Mouse (Mus musculus): Measurements from ENCODE around the gene Mcm10. TPM values are rescaled to one million over a fixed set of nuclear protein-coding genes. Genes with fewer than 3 reads are reported as not detected.
"Not testable (repeated sequence)": the region's sequence is repeated elsewhere in the genome, so short reads cannot be mapped to it uniquely, and the experiment has no call there.

The Mcm10 gene
- total and polyA plus RNA-seq, 2 experiments from 2014 or later, result 3.1 to 3.8 TPM

GRCm38 (mm10) chr2:4967806-4968205 is 44.8 kb downstream of the Mcm10 start:
- 87% methylated on average over 2 of the region's 2 CpGs for WGBS
- H3K9ac ChIP-seq (replicated peaks; ENCODE audit: low read depth, low read length), result no peak overlapping the region
- TF ChIP-seq CTCF (IDR thresholded peaks at IDR 0.05; ENCODE audit: low read depth) (no peak), EP300 (IDR thresholded peaks at IDR 0.05; ENCODE audit: low read depth) (no peak)

DNA sequence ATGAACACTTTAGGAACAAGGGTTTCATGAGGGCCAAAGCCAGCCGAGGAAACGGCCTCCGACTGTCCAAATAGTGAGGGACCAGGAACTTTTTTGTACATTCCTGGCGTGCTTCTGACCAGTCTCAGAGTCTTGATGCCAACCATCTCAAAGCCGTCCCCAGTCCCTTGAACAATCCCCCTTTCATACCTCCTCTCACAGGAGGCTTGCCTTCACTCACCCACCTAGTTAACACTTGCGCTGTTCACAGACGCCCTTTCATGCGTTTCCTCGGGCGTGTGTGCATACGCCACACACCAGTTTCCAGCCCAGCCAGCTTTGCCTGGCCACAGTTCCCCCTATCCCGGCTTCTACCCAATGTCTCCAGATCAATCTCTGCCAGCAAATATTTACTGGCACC is 54.6 kb downstream of the Mcm10 start:
- H3K27me3 ChIP-seq (ENCODE audit: control insufficient read depth, insufficient read depth, low read length), result no peaks in the 10 kb centered on the region
- TF ChIP-seq EP300 (IDR thresholded peaks at IDR 0.05; ENCODE audit: low read depth) (no peak), CTCF (IDR thresholded peaks at IDR 0.05; ENCODE audit: low read depth) (no peak)
- 78% methylated on average over 12 of the region's 12 CpGs for WGBS
- H3K27ac ChIP-seq (ENCODE audit: low read depth), result no peak overlapping the region
- H3K4me3 ChIP-seq (ENCODE audit: low read depth, low read length), result no peak overlapping the region
- no peaks in the 10 kb centered on the region for H3K9me3 ChIP-seq (replicated peaks; ENCODE audit: control insufficient read depth, low read length)
- ATAC-seq (ENCODE audit: insufficient read depth, low read depth) (no peak), DNase-seq (ENCODE audit: low spot score) (no peak)
- no peak overlapping the region for H3K4me2 ChIP-seq (ENCODE audit: low read depth, low read length)
- H3K9ac ChIP-seq (replicated peaks; ENCODE audit: low read depth, low read length), result no peak overlapping the region
- H3K36me3 ChIP-seq (replicated peaks; ENCODE audit: control insufficient read depth, insufficient read depth, low read length), result no peaks in the 10 kb centered on the region
- no peaks in the 10 kb centered on the region for H3K4me1 ChIP-seq (ENCODE audit: control insufficient read depth, insufficient read depth)

More at GRCm38 (mm10) chr2:4967806-4968205, 44.8 kb downstream of the Mcm10 start:
- Histone ChIP-seq H3K27me3 (ENCODE audit: control insufficient read depth, insufficient read depth, low read length) (no peaks in the 10 kb centered on the region), H3K27ac (ENCODE audit: low read depth) (no peak overlapping the region), H3K4me1 (ENCODE audit: control insufficient read depth, insufficient read depth) (no peaks in the 10 kb centered on the region), H3K4me2 (ENCODE audit: low read depth, low read length) (no peak overlapping the region), H3K9me3 (replicated peaks; ENCODE audit: control insufficient read depth, low read length) (no peaks in the 10 kb centered on the region), H3K4me3 (ENCODE audit: low read depth, low read length) (no peak overlapping the region), H3K36me3 (replicated peaks; ENCODE audit: control insufficient read depth, insufficient read depth, low read length) (no peaks in the 10 kb centered on the region)
- ATAC-seq (ENCODE audit: insufficient read depth, low read depth) (no peak), DNase-seq (ENCODE audit: low spot score) (no peak)

DNA sequence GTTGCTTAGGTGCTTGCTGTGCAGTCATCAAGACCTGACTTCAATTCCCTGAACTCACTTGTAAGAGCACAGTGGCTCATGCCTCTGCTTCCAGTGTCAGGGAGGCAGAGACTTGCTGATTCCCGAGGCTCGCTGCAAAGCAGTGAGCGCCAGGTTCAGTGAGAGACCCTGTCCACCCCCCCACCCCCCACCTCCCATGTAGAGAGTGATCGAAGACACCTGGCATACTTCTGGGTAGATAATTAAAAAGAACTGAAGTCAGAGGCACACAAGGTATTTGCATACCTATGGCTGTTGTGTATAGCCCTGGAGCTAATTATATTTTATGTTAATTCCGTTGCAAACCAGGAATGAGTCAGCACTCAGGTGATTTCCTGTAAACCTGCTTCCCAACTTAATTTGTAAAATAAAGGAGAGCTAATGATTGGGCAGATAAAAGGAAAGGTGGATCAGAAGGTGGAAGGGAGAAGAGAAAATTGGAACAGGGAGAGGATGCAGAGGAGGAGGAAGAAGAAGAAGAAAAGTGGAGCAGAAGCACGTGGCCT is 58.3 kb downstream of the Mcm10 start:
- H3K27ac ChIP-seq (ENCODE audit: low read depth), result no peak overlapping the region
- no peak for DNase-seq (ENCODE audit: low spot score)
- no peaks in the 10 kb centered on the region for H3K4me1 ChIP-seq (ENCODE audit: control insufficient read depth, insufficient read depth)
- H3K36me3 ChIP-seq (replicated peaks; ENCODE audit: control insufficient read depth, insufficient read depth, low read length), result no peaks in the 10 kb centered on the region
- TF ChIP-seq CTCF (IDR thresholded peaks at IDR 0.05; ENCODE audit: low read depth), result no peak
- TF ChIP-seq EP300 (IDR thresholded peaks at IDR 0.05; ENCODE audit: low read depth), result no peak
- WGBS, result 82% methylated on average over 6 of the region's 6 CpGs
- no peak for ATAC-seq (ENCODE audit: insufficient read depth, low read depth)
- H3K4me2 ChIP-seq (ENCODE audit: low read depth, low read length), result no peak overlapping the region
- no peaks in the 10 kb centered on the region for H3K9me3 ChIP-seq (replicated peaks; ENCODE audit: control insufficient read depth, low read length)
- H3K9ac ChIP-seq (replicated peaks; ENCODE audit: low read depth, low read length), result no peak overlapping the region
- H3K4me3 ChIP-seq (ENCODE audit: low read depth, low read length), result no peak overlapping the region
- H3K27me3 ChIP-seq (ENCODE audit: control insufficient read depth, insufficient read depth, low read length), result no peaks in the 10 kb centered on the region

DNA sequence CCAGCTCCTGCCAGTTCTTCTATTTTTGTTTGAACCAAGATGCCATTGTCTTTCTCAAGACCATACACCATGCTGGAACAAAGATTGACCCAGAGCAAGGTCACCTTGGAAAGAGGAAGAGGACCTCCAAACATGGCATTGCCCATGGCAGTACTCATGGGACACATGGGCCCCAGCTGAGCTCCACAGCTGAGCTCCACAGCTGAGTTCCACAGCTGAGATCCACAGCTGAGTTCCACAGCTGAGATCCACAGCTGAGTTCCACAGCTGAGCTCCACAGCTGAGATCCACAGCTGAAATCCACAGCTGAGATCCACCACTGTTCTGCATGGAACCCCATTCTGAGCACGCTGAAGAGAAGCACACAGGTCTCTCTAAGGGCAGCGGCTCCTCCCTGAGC is 61.6 kb downstream of the Mcm10 start:
- Histone ChIP-seq H3K4me1 (ENCODE audit: control insufficient read depth, insufficient read depth) (no peaks in the 10 kb centered on the region), H3K9ac (replicated peaks; ENCODE audit: low read depth, low read length) (no peak overlapping the region), H3K9me3 (replicated peaks; ENCODE audit: control insufficient read depth, low read length) (no peaks in the 10 kb centered on the region), H3K36me3 (replicated peaks; ENCODE audit: control insufficient read depth, insufficient read depth, low read length) (no peaks in the 10 kb centered on the region), H3K27ac (ENCODE audit: low read depth) (no peak overlapping the region), H3K27me3 (ENCODE audit: control insufficient read depth, insufficient read depth, low read length) (no peaks in the 10 kb centered on the region), H3K4me3 (ENCODE audit: low read depth, low read length) (no peak overlapping the region), H3K4me2 (ENCODE audit: low read depth, low read length) (no peak overlapping the region)
- DNase-seq (ENCODE audit: low spot score), result no peak
- ATAC-seq (ENCODE audit: insufficient read depth, low read depth), result no peak
- WGBS, result 98% methylated on average over 2 of the region's 2 CpGs
- no peak for TF ChIP-seq EP300 (IDR thresholded peaks at IDR 0.05; ENCODE audit: low read depth)
- TF ChIP-seq CTCF (IDR thresholded peaks at IDR 0.05; ENCODE audit: low read depth), result no peak

GRCm38 (mm10) chr2:4949691-4950090 is 62.9 kb downstream of the Mcm10 start:
- not testable (repeated sequence) for H3K36me3 ChIP-seq (replicated peaks; ENCODE audit: control insufficient read depth, insufficient read depth, low read length); H3K4me3 ChIP-seq (ENCODE audit: low read depth, low read length); H3K27me3 ChIP-seq (ENCODE audit: control insufficient read depth, insufficient read depth, low read length); H3K27ac ChIP-seq (ENCODE audit: low read depth); H3K4me2 ChIP-seq (ENCODE audit: low read depth, low read length); H3K4me1 ChIP-seq (ENCODE audit: control insufficient read depth, insufficient read depth); H3K9ac ChIP-seq (replicated peaks; ENCODE audit: low read depth, low read length); DNase-seq (ENCODE audit: low spot score); ATAC-seq (ENCODE audit: insufficient read depth, low read depth); H3K9me3 ChIP-seq (replicated peaks; ENCODE audit: control insufficient read depth, low read length)
- 93% methylated on average over 8 of the region's 8 CpGs for WGBS

GRCm38 (mm10) chr2:4940861-4941260 is 71.7 kb downstream of the Mcm10 start:
- no peak overlapping the region for H3K27ac ChIP-seq (ENCODE audit: low read depth)
- H3K9ac ChIP-seq (replicated peaks; ENCODE audit: low read depth, low read length), result no peak overlapping the region
- H3K27me3 ChIP-seq (ENCODE audit: control insufficient read depth, insufficient read depth, low read length), result no peaks in the 10 kb centered on the region
- H3K4me3 ChIP-seq (ENCODE audit: low read depth, low read length), result no peak overlapping the region
- WGBS, result 86% methylated on average over 11 of the region's 11 CpGs
- no peak for DNase-seq (ENCODE audit: low spot score)
- peaks cover 44% of the 10 kb centered on the region for H3K36me3 ChIP-seq (replicated peaks; ENCODE audit: control insufficient read depth, insufficient read depth, low read length)
- no peak for ATAC-seq (ENCODE audit: insufficient read depth, low read depth)
- 0 out of 2 replicates have a peak, but pooled peaks cover 7% of the 10 kb centered on the region for H3K9me3 ChIP-seq (replicated peaks; ENCODE audit: control insufficient read depth, low read length)
- H3K4me2 ChIP-seq (ENCODE audit: low read depth, low read length), result no peak overlapping the region
- H3K4me1 ChIP-seq (ENCODE audit: control insufficient read depth, insufficient read depth), result no peaks in the 10 kb centered on the region
- no peak for TF ChIP-seq EP300 (IDR thresholded peaks at IDR 0.05; ENCODE audit: low read depth)
- no peak for TF ChIP-seq CTCF (IDR thresholded peaks at IDR 0.05; ENCODE audit: low read depth)

Other genes with a start within 250 kb of the Mcm10 start
- gene Sephs1, start 131.2 kb downstream of the Mcm10 start, total RNA-seq (2014; rRNA removed; ENCODE audit: low replicate concordance), result 30.7 and 43.8 TPM in 2 replicates
- gene Sephs1, start 131.2 kb downstream of the Mcm10 start, polyA plus RNA-seq (2015; fragmentation: Nextera tagmentation; extraction: Ambion mirVana), result 20.9 TPM in 2 replicates
- 226 and 257 TPM in 2 replicates for gene Phyh, start 93.8 kb downstream of the Mcm10 start, total RNA-seq (2014; rRNA removed; ENCODE audit: low replicate concordance)
- gene Phyh, start 93.8 kb downstream of the Mcm10 start, polyA plus RNA-seq (2015; fragmentation: Nextera tagmentation; extraction: Ambion mirVana), result 443 and 451 TPM in 2 replicates
- not detected in 2 replicates for gene Ucma, start 36.7 kb downstream of the Mcm10 start, total RNA-seq (2014; rRNA removed; ENCODE audit: low replicate concordance)
- gene Ucma, start 36.7 kb downstream of the Mcm10 start, polyA plus RNA-seq (2015; fragmentation: Nextera tagmentation; extraction: Ambion mirVana), result not detected in 2 replicates
- 22.8 and 38.4 TPM in 2 replicates for gene Optn, start 51.3 kb upstream of the Mcm10 start, total RNA-seq (2014; rRNA removed; ENCODE audit: low replicate concordance)
- 20.2 and 23.2 TPM in 2 replicates for gene Optn, start 51.3 kb upstream of the Mcm10 start, polyA plus RNA-seq (2015; fragmentation: Nextera tagmentation; extraction: Ambion mirVana)
- gene Ccdc3, start 125.0 kb upstream of the Mcm10 start, total RNA-seq (2014; rRNA removed; ENCODE audit: low replicate concordance), result 7.3 and 9.7 TPM in 2 replicates
- gene Ccdc3, start 125.0 kb upstream of the Mcm10 start, polyA plus RNA-seq (2015; fragmentation: Nextera tagmentation; extraction: Ambion mirVana), result 3.5 and 3.7 TPM in 2 replicates